Mouse (Mus musculus) heart, adult 2 months (tissue): ENCODE data around the gene Atp11a. TPM values are rescaled to one million over a fixed set of nuclear protein-coding genes. Genes with fewer than 3 reads are reported as not detected.

Experiments used
- DNase-seq, 2 experiments: peaks; one replicate each; pipeline ENCODE4 v3.0.0; 2021
- H3K27ac ChIP-seq: fragments of 200-600 bp; 2 replicates; pipeline ENCODE4 v1.8.1; 2022
- H3K27me3 ChIP-seq: fragments of 200-500 bp; 2 replicates; pipeline ENCODE4 v1.6.1; 2012; ENCODE audit warnings: mild to moderate bottlenecking, low read length, inconsistent platforms, mixed read lengths; ENCODE audit not compliant: control insufficient read depth, insufficient read depth
- H3K36me3 ChIP-seq: fragments of 200-500 bp; 2 replicates; pipeline ENCODE4 v1.6.1; 2012; ENCODE audit warnings: low read length, inconsistent platforms; ENCODE audit not compliant: control insufficient read depth, insufficient read depth
- H3K4me1 ChIP-seq: fragments of 200-500 bp; 2 replicates; pipeline ENCODE4 v1.6.1; 2011; ENCODE audit warnings: low read length; ENCODE audit not compliant: control insufficient read depth, insufficient read depth
- H3K4me3 ChIP-seq: fragments of 200-600 bp; 2 replicates; pipeline ENCODE4 v1.8.1; 2022
- H3K79me2 ChIP-seq: fragments of 200-500 bp; replicated peaks from 2 replicates; pipeline ENCODE4 v1.6.1; 2012; ENCODE audit warnings: mild to moderate bottlenecking, inconsistent platforms, low read length, moderate library complexity, mixed read lengths; ENCODE audit not compliant: control insufficient read depth, insufficient read depth
- H3K9ac ChIP-seq: fragments of 200-500 bp; 2 replicates; pipeline ENCODE4 v1.6.1; 2012; ENCODE audit warnings: low read depth, mild to moderate bottlenecking, control low read depth, inconsistent platforms, low read length, mixed read lengths
- CTCF ChIP-seq: fragments of 200-600 bp; IDR thresholded peaks from 2 replicates; pipeline ENCODE4 v1.8.1; 2022; ENCODE audit warnings: antibody characterized with exemption, mild to moderate bottlenecking, moderate library complexity
- EP300 ChIP-seq: fragments of 200-500 bp; IDR thresholded peaks from 2 replicates; pipeline ENCODE4 v1.6.1; 2011; ENCODE audit warnings: low read depth, low read length, control low read depth; ENCODE audit not compliant: insufficient read depth
- POLR2A ChIP-seq: fragments of 200-500 bp; IDR thresholded peaks from 2 replicates; pipeline ENCODE4 v1.6.1; 2011; ENCODE audit warnings: mild to moderate bottlenecking, low read depth, low read length, control low read depth; ENCODE audit not compliant: insufficient read depth
- WGBS: fragments of 180-500 bp; shearing (Covaris S2); methylation state at CpG from one replicate; pipeline ENCODE4 v1.1.7; 2018; 5-methylcytosine and 5-hydroxymethylcytosine counted together
- intact Hi-C: fragments of 180-260 bp; cut with DNase I; formaldehyde crosslinking; loops from one replicate; pipeline ENCODE4 v1.15.1; 2025
- polyA plus RNA-seq: library from polyadenylated mRNA; depleted of rRNA; stranded (reverse); fragments of >200 nt; gene quantifications from 2 replicates; pipeline ENCODE4 v1.2.3, GENCODE M21; 2012
- total RNA-seq, 2 experiments: library from RNA; stranded (reverse); gene quantifications; 2 replicates each; pipeline ENCODE4 v1.2.3; 2021

The Atp11a gene
- total and polyA plus RNA-seq, 3 experiments, result 56.0 to 80.1 (median 79.5) TPM

DNA sequence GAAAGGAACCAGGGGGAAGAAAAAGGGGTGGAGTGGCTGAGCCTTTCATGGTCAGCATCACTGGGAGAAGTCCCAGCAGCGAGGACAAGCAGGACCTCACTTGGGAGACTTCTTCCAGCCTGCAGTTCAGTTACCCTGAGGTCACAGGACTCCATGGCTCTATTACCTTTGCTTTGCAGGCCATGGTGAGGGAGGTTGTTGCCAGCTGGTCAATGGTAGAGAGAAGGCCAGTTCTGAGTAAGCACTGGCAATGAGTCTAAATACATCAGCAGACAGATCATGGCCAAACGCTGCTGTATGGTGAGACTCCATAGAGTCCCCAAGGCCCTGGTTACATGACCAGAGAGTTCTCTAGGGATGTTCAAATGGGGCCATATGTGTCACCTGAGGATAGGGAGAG lies 15.5 kb downstream of the Atp11a start:
- Histone ChIP-seq H3K27me3 (no peaks in the 10 kb centered on the region), H3K79me2 (peaks cover 5% of the 10 kb centered on the region; the same call in 1 of the 2 replicates), H3K9ac (no peak overlapping the region), H3K27ac (peak overlapping the region; percentile 6), H3K4me1 (peaks cover 15% of the 10 kb centered on the region), H3K36me3 (no peaks in the 10 kb centered on the region), H3K4me3 (no peak overlapping the region)
- intact Hi-C loops, result no loop called here
- no peak for TF ChIP-seq POLR2A
- TF ChIP-seq CTCF, result no peak
- no peak for TF ChIP-seq EP300
- DNase-seq, result no peak
- 70% methylated on average over 2 of the region's 2 CpGs for WGBS

DNA sequence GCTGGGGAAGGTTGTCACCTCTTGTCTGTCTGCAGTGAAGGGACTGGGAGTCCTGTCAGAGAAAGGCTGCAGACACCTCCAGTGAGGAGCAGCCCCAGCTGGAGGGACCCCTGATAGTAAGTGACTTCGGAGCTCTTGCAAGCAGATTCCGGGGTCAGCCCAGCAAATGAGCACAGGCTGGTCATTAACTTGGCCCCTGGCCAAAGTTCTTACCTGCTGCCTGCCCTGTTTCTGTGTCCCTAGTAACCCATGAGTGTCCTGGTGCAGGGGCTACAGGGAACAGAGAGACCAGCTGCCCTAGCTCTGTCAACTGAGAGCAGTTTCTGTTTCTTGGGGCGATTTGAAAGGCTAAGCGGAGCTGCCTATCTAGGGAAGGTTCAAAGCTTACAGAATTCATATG lies 17.1 kb downstream of the Atp11a start:
- H3K4me3 ChIP-seq, result no peak overlapping the region
- DNase-seq, result no peak
- H3K4me1 ChIP-seq, result peaks cover 16% of the 10 kb centered on the region
- H3K27ac ChIP-seq, result peak overlapping the region; percentile 86
- TF ChIP-seq EP300 (no peak), CTCF (no peak), POLR2A (no peak)
- 0 out of 2 replicates have a peak overlapping the region, but pooled peaks have one; percentile 11 for H3K9ac ChIP-seq
- intact Hi-C loops, result no loop called here
- no peaks in the 10 kb centered on the region for H3K27me3 ChIP-seq
- no peaks in the 10 kb centered on the region for H3K36me3 ChIP-seq
- WGBS, result 77% methylated on average over 4 of the region's 4 CpGs
- H3K79me2 ChIP-seq, result peaks cover 5% of the 10 kb centered on the region; the same call in 1 of the 2 replicates

DNA sequence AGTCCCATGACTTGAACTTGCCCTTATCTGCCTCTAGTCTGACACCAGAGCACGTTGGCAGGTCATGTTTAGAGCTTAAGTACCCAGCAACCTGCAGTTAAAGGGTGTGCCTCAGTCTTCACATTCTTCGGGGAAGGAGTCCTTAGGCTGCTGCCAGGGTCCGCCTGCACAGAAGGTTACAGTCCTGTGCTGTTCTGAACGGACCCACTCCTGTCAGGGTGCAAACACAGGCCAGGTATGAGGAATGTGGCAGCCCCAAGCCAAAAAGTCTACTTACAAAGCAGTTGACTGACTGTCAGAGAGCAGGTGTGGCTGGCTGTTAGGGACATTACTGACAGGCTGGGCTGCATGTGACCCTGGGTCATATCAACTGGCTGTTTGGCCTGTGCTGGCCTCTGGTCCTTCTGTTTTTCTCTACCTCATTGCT lies 18.1 kb downstream of the Atp11a start:
- 46% methylated on average over 4 of the region's 4 CpGs for WGBS
- peak in 1 of 2 experiments; percentile 59 for DNase-seq
- intact Hi-C loops, result no loop called here
- no peaks in the 10 kb centered on the region for H3K36me3 ChIP-seq
- H3K79me2 ChIP-seq, result peaks cover 3% of the 10 kb centered on the region; the same call in 1 of the 2 replicates
- peak overlapping the region; percentile 86 for H3K27ac ChIP-seq
- 0 out of 2 replicates have a peak overlapping the region, but pooled peaks have one; percentile 23 for H3K9ac ChIP-seq
- H3K27me3 ChIP-seq, result no peaks in the 10 kb centered on the region
- peaks cover 21% of the 10 kb centered on the region for H3K4me1 ChIP-seq
- H3K4me3 ChIP-seq, result no peak overlapping the region
- TF ChIP-seq EP300 (peak; percentile 65; the same call in 1 of the 2 replicates), POLR2A (no peak)

DNA sequence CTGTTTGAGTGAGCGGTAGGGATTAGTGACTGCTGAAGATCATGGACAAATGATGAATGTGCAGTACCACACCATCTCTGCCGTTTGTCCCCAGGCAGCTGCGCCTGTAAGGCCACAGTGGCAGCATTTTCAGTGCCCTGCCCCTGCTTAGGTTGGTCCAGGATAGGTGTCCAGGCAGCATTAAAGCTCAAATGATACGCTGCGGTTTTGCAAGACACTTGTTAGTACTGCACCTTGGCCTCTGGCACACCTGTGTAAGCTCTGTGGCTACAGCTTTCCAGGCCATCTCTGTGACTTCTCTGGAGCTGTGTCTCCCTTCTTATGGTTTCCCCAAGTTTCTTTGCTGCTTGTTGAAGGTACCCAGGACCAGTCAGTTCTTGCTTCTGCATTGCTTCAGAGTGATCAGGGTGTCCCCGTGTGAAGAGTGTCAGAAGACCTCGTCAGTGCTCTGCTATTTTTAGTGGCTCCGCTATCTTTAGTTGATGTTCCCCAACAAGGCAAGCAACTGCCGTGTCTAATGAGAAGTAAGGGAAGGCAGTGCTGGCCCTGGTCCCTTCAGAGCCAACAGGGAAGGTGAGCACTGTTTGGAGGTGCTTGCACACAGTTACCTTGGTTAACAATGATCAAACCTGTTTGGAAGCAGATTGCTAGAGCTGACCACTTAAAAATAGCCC lies 18.6 kb downstream of the Atp11a start:
- DNase-seq, result peak in 1 of 2 experiments; percentile 58

DNA sequence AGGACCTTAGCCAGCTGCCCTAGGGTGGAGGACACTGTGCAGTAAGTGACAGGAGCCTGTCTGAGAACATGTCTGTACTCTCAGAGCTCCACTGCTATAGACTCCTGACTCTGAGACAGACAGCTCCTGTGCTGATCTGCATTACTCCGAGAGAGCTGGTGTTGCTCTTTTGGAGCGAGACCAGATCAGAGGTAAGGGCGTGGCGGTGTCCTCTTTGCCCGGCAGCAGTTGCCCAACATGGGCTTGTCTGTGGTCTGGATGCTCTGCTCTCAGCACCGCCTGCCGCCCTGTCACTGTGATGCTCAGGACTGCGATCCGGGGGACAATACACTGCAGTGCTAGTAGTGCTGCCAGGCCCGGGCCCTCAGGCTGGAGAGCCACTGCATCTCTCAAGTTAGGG lies 19.4 kb downstream of the Atp11a start:
- peak in 1 of 2 experiments; percentile 50 for DNase-seq
- TF ChIP-seq CTCF (no peak), POLR2A (no peak), EP300 (no peak)
- H3K9ac ChIP-seq, result peak overlapping the region; percentile 37
- peaks cover 24% of the 10 kb centered on the region for H3K4me1 ChIP-seq
- H3K4me3 ChIP-seq, result no peak overlapping the region
- WGBS, result 57% methylated on average over 10 of the region's 10 CpGs
- peaks cover 3% of the 10 kb centered on the region for H3K79me2 ChIP-seq
- H3K27me3 ChIP-seq, result no peaks in the 10 kb centered on the region
- intact Hi-C loops, result loop anchor here (2.0 kb wide), 1 partner anchor 17 kb away; no protein-coding TSS in a partner anchor
- H3K36me3 ChIP-seq, result no peaks in the 10 kb centered on the region
- H3K27ac ChIP-seq, result peak overlapping the region; percentile 86

More for the DNA sequence above, 18.6 kb downstream of the Atp11a start:
- H3K4me1 ChIP-seq, result peaks cover 21% of the 10 kb centered on the region
- peaks cover 3% of the 10 kb centered on the region; the same call in 1 of the 2 replicates for H3K79me2 ChIP-seq
- 50% methylated on average over 9 of the region's 9 CpGs for WGBS
- peak overlapping the region; percentile 46; the same call in 1 of the 2 replicates for H3K9ac ChIP-seq
- H3K27me3 ChIP-seq, result no peaks in the 10 kb centered on the region
- TF ChIP-seq CTCF (no peak), POLR2A (peak; percentile 62), EP300 (peak; percentile 82)
- H3K27ac ChIP-seq, result peak overlapping the region; percentile 86
- no peaks in the 10 kb centered on the region for H3K36me3 ChIP-seq
- H3K4me3 ChIP-seq, result no peak overlapping the region
- intact Hi-C loops, result no loop called here

DNA sequence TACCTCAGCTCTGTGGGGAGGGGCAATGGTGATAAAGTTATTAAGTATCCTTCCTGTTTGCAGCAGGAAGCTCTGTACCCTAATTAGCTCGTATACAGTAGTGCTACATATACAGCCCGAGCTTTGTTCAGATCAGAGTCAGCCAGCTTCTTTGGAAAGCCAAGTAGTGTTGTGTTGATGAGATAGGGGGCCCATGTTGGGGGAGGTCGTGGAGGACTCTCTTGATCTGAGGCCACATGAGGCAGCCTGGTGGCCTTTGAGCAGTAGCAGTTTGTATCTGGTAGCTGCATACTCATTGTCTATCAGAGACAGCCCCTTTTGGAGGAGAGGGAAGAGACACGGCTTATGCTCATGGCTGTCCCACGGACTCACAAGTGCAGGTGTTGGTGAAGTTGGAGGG lies 20.4 kb downstream of the Atp11a start:
- no peak overlapping the region for H3K27ac ChIP-seq
- H3K79me2 ChIP-seq, result peaks cover 3% of the 10 kb centered on the region
- H3K4me1 ChIP-seq, result peaks cover 25% of the 10 kb centered on the region
- H3K27me3 ChIP-seq, result no peaks in the 10 kb centered on the region
- intact Hi-C loops, result loop anchor here (2.0 kb wide), 1 partner anchor 18 kb away; no protein-coding TSS in a partner anchor
- 50% methylated on average over 5 of the region's 5 CpGs for WGBS
- TF ChIP-seq EP300 (no peak), CTCF (no peak), POLR2A (no peak)
- no peaks in the 10 kb centered on the region for H3K36me3 ChIP-seq
- DNase-seq, result no peak
- no peak overlapping the region for H3K4me3 ChIP-seq
- H3K9ac ChIP-seq, result no peak overlapping the region
